Comparison of ENCODE assay signal across 25 mouse cellular contexts in genomic region chr6:72620920-72621319, GRCm38 (mm10). TPM values are rescaled to one million over a fixed set of nuclear protein-coding genes. Genes with fewer than 3 reads are reported as not detected.
A peak's percentile ranks its signal among the peaks of the same experiment; 100 is the strongest.
DNase-seq lines count a peak whose midpoint lies in the region; ATAC-seq and TF ChIP-seq lines count a peak whose summit lies in the region.
"Had no signal": no experiment of that assay in that cellular context is flagged by ENCODE, and none has a peak within 500 bp of the region (broad histone marks: within the 10 kb centered on the region; RNA-seq: fewer than 3 reads in every experiment).

No protein-coding gene starts in this region.

- WGBS in liver, adult 2 months, result 22% methylated on average over 5 of the region's 5 CpGs
- WGBS in lung, embryonic 16.5 days, result 62% methylated on average over 5 of the region's 5 CpGs
- WGBS in liver, postnatal 0 days (ENCODE audit: insufficient replicate concordance), result 43% methylated on average over 5 of the region's 5 CpGs
- 68% methylated on average over 5 of the region's 5 CpGs for WGBS in stomach, postnatal 0 days

- no peaks in the 10 kb centered on the region for H3K36me3 ChIP-seq in liver, adult 2 months (ENCODE audit: control insufficient read depth, insufficient read depth, low read length)
- H3K36me3 ChIP-seq in lung, embryonic 16.5 days (ENCODE audit: control insufficient read depth, insufficient read depth, low read length), result no peaks in the 10 kb centered on the region
- H3K36me3 ChIP-seq in liver, postnatal 0 days (replicated peaks; ENCODE audit: insufficient read depth, low read length), result no peaks in the 10 kb centered on the region
- H3K36me3 ChIP-seq in stomach, postnatal 0 days (ENCODE audit: control insufficient read depth, insufficient read depth, low read length), result no peaks in the 10 kb centered on the region
- H3K36me3 ChIP-seq: forebrain, embryonic 12.5 days; forebrain, embryonic 15.5 days; heart, embryonic 12.5 days; hindbrain, embryonic 12.5 days; hindbrain, embryonic 15.5 days had no signal

- no peak for ATAC-seq in lung, embryonic 16.5 days (ENCODE audit: low read depth)
- no peak for ATAC-seq in liver, postnatal 0 days
- ATAC-seq in stomach, postnatal 0 days (ENCODE audit: low FRiP score, low TSS enrichment), result no peak
- ATAC-seq: CD4-positive, CD25-positive, alpha-beta regulatory T cell, adult 4 months; forebrain, embryonic 15.5 days had no signal

- no peaks in the 10 kb centered on the region for H3K9me3 ChIP-seq in lung, embryonic 16.5 days (ENCODE audit: control insufficient read depth, low read length)
- no peaks in the 10 kb centered on the region for H3K9me3 ChIP-seq in liver, postnatal 0 days (ENCODE audit: low read length)
- no peaks in the 10 kb centered on the region for H3K9me3 ChIP-seq in stomach, postnatal 0 days (ENCODE audit: control insufficient read depth, low read length)
- H3K9me3 ChIP-seq: embryonic facial prominence, embryonic 10.5 days; embryonic facial prominence, embryonic 13.5 days; forebrain, embryonic 12.5 days; forebrain, embryonic 15.5 days; heart, embryonic 12.5 days; hindbrain, embryonic 12.5 days; hindbrain, embryonic 15.5 days had no signal

- no peak overlapping the region for H3K4me2 ChIP-seq in lung, embryonic 16.5 days (ENCODE audit: low read depth, low read length)
- no peak overlapping the region for H3K4me2 ChIP-seq in liver, postnatal 0 days (ENCODE audit: low read depth, low read length)
- H3K4me2 ChIP-seq in stomach, postnatal 0 days (replicated peaks; ENCODE audit: low read depth), result no peak overlapping the region
- H3K4me2 ChIP-seq: embryonic facial prominence, embryonic 13.5 days; forebrain, embryonic 12.5 days; forebrain, embryonic 15.5 days; heart, embryonic 12.5 days; hindbrain, embryonic 12.5 days; hindbrain, embryonic 15.5 days had no signal

- H3K9ac ChIP-seq in liver, adult 2 months (ENCODE audit: low read depth, low read length), result no peak overlapping the region
- H3K9ac ChIP-seq in lung, embryonic 16.5 days (ENCODE audit: low read length), result no peak overlapping the region
- no peak overlapping the region for H3K9ac ChIP-seq in liver, postnatal 0 days (replicated peaks)
- no peak overlapping the region for H3K9ac ChIP-seq in stomach, postnatal 0 days (ENCODE audit: low read length)
- H3K9ac ChIP-seq: embryonic facial prominence, embryonic 13.5 days; forebrain, embryonic 12.5 days; forebrain, embryonic 15.5 days; heart, embryonic 12.5 days; hindbrain, embryonic 12.5 days; hindbrain, embryonic 15.5 days had no signal

- peaks cover 6% of the 10 kb centered on the region; the same call in 1 of the 2 replicates for H3K79me2 ChIP-seq in liver, adult 2 months (ENCODE audit: control insufficient read depth, insufficient read depth, low read length)

- TF ChIP-seq CTCF in liver, adult 2 months (IDR thresholded peaks at IDR 0.05; ENCODE audit: low read depth, low read length), result no peak
- no peak for TF ChIP-seq CTCF in liver, postnatal 0 days (IDR thresholded peaks at IDR 0.05; ENCODE audit: low read depth)
- TF ChIP-seq CTCF in stomach, postnatal 0 days (IDR thresholded peaks at IDR 0.05; ENCODE audit: low read depth), result no peak

- H3K27me3 ChIP-seq in liver, adult 2 months (ENCODE audit: control insufficient read depth, insufficient read depth, low read length), result no peaks in the 10 kb centered on the region
- H3K27me3 ChIP-seq in lung, embryonic 16.5 days (ENCODE audit: control insufficient read depth, insufficient read depth, low read depth, low read length), result no peaks in the 10 kb centered on the region
- no peaks in the 10 kb centered on the region for H3K27me3 ChIP-seq in liver, postnatal 0 days (ENCODE audit: insufficient read depth, low read length)
- H3K27me3 ChIP-seq in stomach, postnatal 0 days (ENCODE audit: control insufficient read depth, insufficient read depth, low read length), result no peaks in the 10 kb centered on the region
- H3K27me3 ChIP-seq: embryonic facial prominence, embryonic 13.5 days; forebrain, embryonic 12.5 days; forebrain, embryonic 15.5 days; heart, embryonic 12.5 days; hindbrain, embryonic 12.5 days; hindbrain, embryonic 15.5 days had no signal

- TF ChIP-seq EP300 in liver, postnatal 0 days (IDR thresholded peaks at IDR 0.05; ENCODE audit: low read depth), result no peak
- no peak for TF ChIP-seq EP300 in stomach, postnatal 0 days (optimal IDR thresholded peaks at IDR 0.05)

- H3K4me3 ChIP-seq in liver, adult 2 months (ENCODE audit: insufficient read depth, low read depth, low read length), result no peak overlapping the region
- H3K4me3 ChIP-seq in lung, embryonic 16.5 days (ENCODE audit: low read length), result no peak overlapping the region
- H3K4me3 ChIP-seq in liver, postnatal 0 days (ENCODE audit: low read depth, low read length), result no peak overlapping the region
- no peak overlapping the region for H3K4me3 ChIP-seq in stomach, postnatal 0 days (ENCODE audit: low read depth, low read length)
- H3K4me3 ChIP-seq: embryonic facial prominence, embryonic 10.5 days; embryonic facial prominence, embryonic 13.5 days; erythroblast, embryonic 14.5 days; forebrain, embryonic 12.5 days; forebrain, embryonic 15.5 days; heart, embryonic 12.5 days; hindbrain, embryonic 12.5 days; hindbrain, embryonic 15.5 days had no signal

- TF ChIP-seq POLR2A in liver, adult 2 months (IDR thresholded peaks at IDR 0.05; ENCODE audit: extremely low read depth, insufficient read depth, low read length), result no peak

- H3K4me1 ChIP-seq in liver, adult 2 months (ENCODE audit: control insufficient read depth, insufficient read depth, low read length), result peaks cover 35% of the 10 kb centered on the region
- peaks cover 14% of the 10 kb centered on the region for H3K4me1 ChIP-seq in lung, embryonic 16.5 days (replicated peaks; ENCODE audit: control insufficient read depth, insufficient read depth, low read length)
- H3K4me1 ChIP-seq in liver, postnatal 0 days (ENCODE audit: insufficient read depth), result peaks cover 22% of the 10 kb centered on the region
- H3K4me1 ChIP-seq in stomach, postnatal 0 days (replicated peaks; ENCODE audit: control insufficient read depth, insufficient read depth), result peaks cover 4% of the 10 kb centered on the region; the same call in 1 of the 2 replicates

- peak overlapping the region; percentile 53 for H3K27ac ChIP-seq in liver, adult 2 months (replicated peaks; ENCODE audit: insufficient read depth, low read depth, low read length)
- H3K27ac ChIP-seq in lung, embryonic 16.5 days (ENCODE audit: low read length), result peak overlapping the region; percentile 39; the same call in 1 of the 2 replicates
- peak overlapping the region; percentile 82 for H3K27ac ChIP-seq in liver, postnatal 0 days (ENCODE audit: low read depth)
- H3K27ac ChIP-seq in stomach, postnatal 0 days (replicated peaks), result peak overlapping the region; percentile 49; the same call in 1 of the 2 replicates
- H3K27ac ChIP-seq: embryonic facial prominence, embryonic 10.5 days; embryonic facial prominence, embryonic 13.5 days; forebrain, embryonic 12.5 days; forebrain, embryonic 15.5 days; hindbrain, embryonic 12.5 days; hindbrain, embryonic 15.5 days had no signal

- DNase-seq in liver, adult 2 months (ENCODE audit: extremely low read depth, low read depth, low spot score), result peak; percentile 74
- no peak for DNase-seq in liver
- DNase-seq in lung, adult 18-20 months, result no peak
- no peak for DNase-seq in liver, postnatal 0 days
- no peak for DNase-seq in stomach, postnatal 0 days (ENCODE audit: low spot score)
- no peak for DNase-seq in cerebellum, adult 18-20 months
- no peak for DNase-seq in cerebellum, postnatal 10 days
- DNase-seq: adrenal gland, adult 2 months; adrenal gland, postnatal 14 days; cerebellum, adult 11 months; cerebellum, adult 8-10 months; cerebellum, postnatal 14 days; gastrocnemius, postnatal 25 days; heart, adult 18-20 months; heart, postnatal 14 days had no signal

RNA-seq across cellular contexts. Expression of gene Tgoln1, which starts 4.1 kb away (rescaled TPM):
- total RNA-seq in liver, adult 2 months (2014; rRNA removed), result 68.7 and 85.5 TPM in 2 replicates
- polyA plus RNA-seq in liver, adult 2 months (2012; rRNA removed), result 41.4 and 48.0 TPM in 2 replicates
- 45.6 and 46.8 TPM in 2 replicates for polyA plus RNA-seq in lung, embryonic 16.5 days (2015; fragmentation: Nextera tagmentation; extraction: Ambion mirVana)
- polyA plus RNA-seq in liver, postnatal 0 days (2015; fragmentation: Nextera tagmentation; extraction: Ambion mirVana), result 21.5 and 23.2 TPM in 2 replicates
- polyA plus RNA-seq in stomach, postnatal 0 days (2015; fragmentation: Nextera tagmentation; extraction: Ambion mirVana), result 37.2 and 37.7 TPM in 2 replicates

RNA-seq across cellular contexts. Expression of gene Retsat, which starts 22.6 kb away (rescaled TPM):
- 151 and 180 TPM in 2 replicates for total RNA-seq in liver, adult 2 months (2014; rRNA removed)
- polyA plus RNA-seq in liver, adult 2 months (2012; rRNA removed), result 303 and 340 TPM in 2 replicates
- polyA plus RNA-seq in lung, embryonic 16.5 days (2015; fragmentation: Nextera tagmentation; extraction: Ambion mirVana), result 18.6 and 20.1 TPM in 2 replicates
- polyA plus RNA-seq in liver, postnatal 0 days (2015; fragmentation: Nextera tagmentation; extraction: Ambion mirVana), result 90.4 and 109 TPM in 2 replicates
- 54.1 TPM in 2 replicates for polyA plus RNA-seq in stomach, postnatal 0 days (2015; fragmentation: Nextera tagmentation; extraction: Ambion mirVana)

RNA-seq across cellular contexts. Expression of gene Elmod3, which starts 22.7 kb away (rescaled TPM):
- total RNA-seq in liver, adult 2 months (2014; rRNA removed), result 7.6 and 9.5 TPM in 2 replicates
- 14.7 and 16.0 TPM in 2 replicates for polyA plus RNA-seq in liver, adult 2 months (2012; rRNA removed)
- polyA plus RNA-seq in lung, embryonic 16.5 days (2015; fragmentation: Nextera tagmentation; extraction: Ambion mirVana), result 17.5 and 20.0 TPM in 2 replicates
- polyA plus RNA-seq in liver, postnatal 0 days (2015; fragmentation: Nextera tagmentation; extraction: Ambion mirVana), result 4.0 and 5.2 TPM in 2 replicates
- 13.3 and 15.8 TPM in 2 replicates for polyA plus RNA-seq in stomach, postnatal 0 days (2015; fragmentation: Nextera tagmentation; extraction: Ambion mirVana)
